Mouse (Mus musculus) induced T-regulatory cell, adult 2 months (primary cell): ENCODE measurements at regions not wholly inside any gene's neighbourhood (a gene's known extent, or its start where the extent isn't known, plus 50 kb on each side); places are given as distances from the start of the nearest gene placed in this dataset.

Experiments
- DNase-seq: peaks from one replicate; pipeline ENCODE4 v3.0.0-alpha.2; 2012; ENCODE audit warnings: low read depth

- no peak for DNase-seq
These were observed 2634.2 kb downstream of the 9330182O14Rik start for GRCm38 (mm10) chr15:42768396-42768795.

- DNase-seq = no peak
These were observed 2645.7 kb downstream of the 9330182O14Rik start for GRCm38 (mm10) chr15:42779903-42780302.

DNA sequence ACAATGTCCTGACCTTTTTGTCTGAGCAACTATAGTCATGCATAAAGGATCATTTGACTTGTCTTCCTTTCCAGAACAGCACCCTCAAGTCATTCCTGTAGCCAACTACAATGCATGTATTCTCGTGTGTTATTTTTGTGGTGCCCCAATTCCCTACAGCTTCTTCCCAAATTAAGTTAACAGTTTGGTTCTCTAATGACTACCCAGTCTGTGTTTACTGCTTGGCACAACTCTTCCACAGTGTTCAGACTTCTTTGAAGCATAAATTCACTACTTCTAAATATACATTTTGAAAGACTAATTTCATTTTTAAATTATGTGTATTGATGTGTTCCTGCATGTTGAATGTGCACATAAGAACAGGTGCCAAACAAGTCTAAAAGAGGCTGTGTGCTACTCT is 2667.1 kb downstream of the 9330182O14Rik start:
- no peak for DNase-seq

DNA sequence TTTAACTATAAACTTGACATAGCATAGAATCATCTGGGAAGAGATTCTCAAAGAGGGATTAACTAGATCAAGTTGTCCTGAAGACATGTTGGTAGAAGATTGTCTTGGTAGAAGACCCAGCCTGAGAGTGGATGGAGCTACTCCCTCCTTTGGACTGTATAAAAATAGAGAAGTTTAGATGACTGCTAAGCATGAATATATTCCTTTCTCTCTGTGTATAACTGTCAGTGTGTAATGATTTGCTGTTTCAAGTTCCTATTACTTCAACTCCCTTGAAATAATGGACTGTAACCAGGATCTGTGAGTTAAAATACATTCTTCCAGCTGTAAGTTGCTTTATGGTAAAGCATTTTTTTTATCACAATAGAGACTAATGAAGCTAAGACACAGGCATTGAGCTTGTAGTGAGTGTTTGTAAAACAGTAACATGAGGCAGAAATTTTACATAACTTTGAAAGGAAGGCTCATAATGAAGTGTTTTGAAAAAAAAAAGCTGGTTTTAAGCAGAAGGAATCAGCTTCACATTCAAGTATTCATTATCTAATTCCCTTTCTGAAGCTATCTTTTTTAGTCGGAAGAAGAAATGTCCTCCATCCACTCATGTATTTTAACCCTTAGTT is 2676.8 kb downstream of the 9330182O14Rik start:
- no peak for DNase-seq

DNA sequence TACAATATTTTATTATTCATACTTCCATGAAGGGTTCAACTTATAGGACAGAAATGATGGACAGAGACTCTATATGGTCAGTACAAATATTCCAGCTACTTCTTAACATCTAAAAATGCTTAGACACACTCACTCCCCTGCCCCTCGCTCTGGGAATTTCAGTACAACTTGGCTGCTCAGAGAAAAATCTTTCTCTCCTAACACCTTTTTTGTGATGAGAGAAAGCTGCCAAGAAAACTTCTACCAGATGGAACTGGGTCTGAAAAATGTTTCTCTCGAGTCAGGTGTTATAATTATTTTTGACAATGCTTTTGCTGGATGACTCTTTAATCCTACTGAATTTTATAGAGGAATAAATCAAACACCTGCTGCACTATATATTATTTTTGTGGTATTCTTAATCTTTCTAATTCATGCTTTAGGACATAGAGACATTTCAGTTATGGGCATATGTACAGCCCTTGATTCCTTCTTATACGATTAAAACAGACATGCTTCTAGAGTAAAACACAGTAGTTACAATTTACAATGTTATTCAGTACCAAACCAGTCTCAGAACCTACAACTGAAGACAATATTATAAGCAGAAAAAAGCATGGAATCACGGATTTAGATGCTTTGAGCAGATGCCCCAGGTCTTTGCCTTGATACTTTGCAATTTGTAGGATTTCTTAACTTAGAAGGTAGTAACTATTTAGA is 2681.0 kb downstream of the 9330182O14Rik start:
- no peak for DNase-seq

GRCm38 (mm10) chr15:42838839-42839238 is 2704.7 kb downstream of the 9330182O14Rik start:
- DNase-seq = no peak

- no peak for DNase-seq
These were observed 2715.8 kb downstream of the 9330182O14Rik start for GRCm38 (mm10) chr15:42850003-42850402.

- DNase-seq = no peak
These were observed 2738.3 kb downstream of the 9330182O14Rik start for GRCm38 (mm10) chr15:42872491-42872890.

DNA sequence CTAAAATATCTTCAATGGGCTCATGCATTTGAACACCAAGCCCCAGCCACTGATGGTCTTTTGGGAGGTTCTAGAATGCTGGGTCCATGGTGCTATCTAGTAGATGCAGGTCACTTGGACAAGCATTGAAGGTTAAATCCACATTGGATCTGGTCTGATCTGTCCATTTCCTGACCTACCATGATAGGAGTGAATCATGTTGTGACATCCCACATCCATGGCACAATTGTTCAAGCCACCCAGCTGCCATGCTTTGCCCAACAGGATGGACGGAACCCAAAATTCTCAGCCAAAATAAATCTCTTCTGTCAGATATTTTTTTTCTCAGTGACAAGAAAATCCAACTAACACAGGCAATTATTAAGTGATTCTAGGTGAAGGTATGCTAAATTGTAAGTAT is 2760.4 kb downstream of the 9330182O14Rik start:
- DNase-seq = no peak

DNA sequence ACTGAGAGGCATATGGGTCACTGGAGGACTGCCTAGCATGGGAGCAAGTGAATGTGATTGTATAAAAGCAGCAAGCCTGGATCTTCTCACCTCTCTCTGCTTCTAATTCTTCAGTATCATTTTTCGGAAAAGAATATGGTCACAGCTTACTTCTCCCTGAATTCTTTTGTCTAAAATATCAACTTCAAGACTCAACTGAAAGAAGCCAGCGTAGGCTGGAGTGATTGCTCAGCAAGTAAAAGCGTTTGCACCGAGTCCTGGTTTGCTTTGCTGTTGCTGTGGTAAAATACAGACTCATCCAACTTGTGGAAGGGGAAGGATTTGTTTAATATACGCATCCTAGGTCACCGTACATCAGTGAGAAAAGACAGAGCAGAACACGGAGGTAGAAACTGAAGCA is 2765.9 kb downstream of the 9330182O14Rik start:
- DNase-seq = no peak

- DNase-seq = no peak
These were observed 2767.6 kb downstream of the 9330182O14Rik start for GRCm38 (mm10) chr15:42901782-42902181.

- no peak for DNase-seq
These were observed 2777.2 kb downstream of the 9330182O14Rik start for GRCm38 (mm10) chr15:42911357-42911756.

- DNase-seq = no peak
These were observed 2778.7 kb downstream of the 9330182O14Rik start for GRCm38 (mm10) chr15:42912880-42913279.

DNA sequence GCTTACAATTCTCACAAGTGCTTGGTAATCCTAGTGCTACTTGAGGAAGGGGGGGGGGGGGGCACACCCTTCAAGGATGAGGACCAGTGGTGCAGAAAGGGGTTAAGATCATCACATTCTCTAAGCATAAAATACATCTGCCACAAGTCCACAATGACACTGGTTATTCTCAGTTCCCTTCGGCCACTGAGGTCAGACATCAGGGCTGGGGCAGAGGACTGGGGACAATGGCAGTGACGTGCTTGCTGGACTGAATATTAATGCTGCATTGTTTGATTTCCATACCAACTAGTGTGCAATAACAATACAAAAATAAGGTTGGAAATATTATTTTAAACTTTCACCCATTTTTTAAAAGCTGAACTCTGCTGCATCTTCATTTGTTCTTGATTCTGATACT is 2779.1 kb downstream of the 9330182O14Rik start:
- no peak for DNase-seq

- DNase-seq = peak; percentile 28
These were observed 2779.9 kb downstream of the 9330182O14Rik start for GRCm38 (mm10) chr15:42914099-42914498.

- no peak for DNase-seq
These were observed 2781.0 kb downstream of the 9330182O14Rik start for GRCm38 (mm10) chr15:42915195-42915594.

DNA sequence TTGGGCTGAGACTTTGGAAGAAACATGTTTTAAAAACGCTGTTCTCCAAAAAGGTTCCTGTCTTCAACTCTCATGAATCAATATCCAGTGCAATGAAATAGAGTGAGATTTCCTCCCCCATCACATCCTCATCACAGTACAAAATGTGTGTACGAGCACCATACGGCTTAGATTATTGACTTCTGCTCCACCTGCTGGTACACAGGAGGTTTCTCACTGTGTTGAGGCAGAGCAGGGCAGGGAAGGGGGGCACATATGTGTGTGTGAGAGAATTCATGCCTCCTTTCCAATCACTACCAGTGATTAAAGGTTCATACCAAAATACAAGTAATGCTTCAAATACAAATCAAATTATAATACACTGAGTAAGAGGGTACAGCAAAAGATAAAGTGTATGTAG is 2787.5 kb downstream of the 9330182O14Rik start:
- no peak for DNase-seq

- DNase-seq = no peak
These were observed 2794.2 kb downstream of the 9330182O14Rik start for GRCm38 (mm10) chr15:42928331-42928730.

DNA sequence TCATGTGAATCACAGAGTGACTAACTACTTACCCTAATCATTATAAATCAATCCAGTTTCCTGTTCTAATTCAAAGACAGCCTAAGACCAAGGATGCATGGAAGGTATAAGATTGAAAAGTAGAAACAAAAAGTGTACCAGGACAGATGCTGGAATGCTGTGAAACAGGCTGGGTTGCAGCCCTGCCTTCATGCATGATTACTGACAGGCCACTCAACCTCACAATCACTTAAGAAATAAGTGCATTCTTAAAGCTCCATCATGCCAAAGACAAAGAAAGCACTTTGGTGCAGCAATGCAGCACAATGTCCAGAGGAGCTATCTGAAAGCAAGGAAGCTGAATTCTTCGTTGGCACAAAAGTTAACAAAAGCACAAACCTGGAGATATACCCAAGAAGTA is 2810.4 kb downstream of the 9330182O14Rik start:
- no peak for DNase-seq

DNA sequence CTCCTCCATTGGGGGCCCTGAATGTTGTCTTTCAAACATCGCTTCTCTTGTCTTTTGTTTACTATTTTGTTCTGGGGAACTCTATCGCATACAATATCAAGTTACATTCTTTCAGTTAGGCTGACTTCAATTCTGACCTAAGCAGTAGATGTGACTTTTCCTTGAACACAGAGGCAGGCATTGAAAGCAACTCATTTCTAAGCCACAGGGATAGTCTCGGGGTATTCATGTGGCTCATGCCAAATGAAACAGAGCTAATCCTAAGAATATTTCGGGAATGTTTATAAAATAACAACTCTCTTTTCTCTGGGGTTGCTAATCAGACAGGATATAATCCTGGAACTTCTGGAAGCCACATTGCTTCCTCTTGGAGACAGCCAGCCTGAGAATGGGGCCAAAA is 2821.0 kb downstream of the 9330182O14Rik start:
- no peak for DNase-seq

- DNase-seq = peak; percentile 65
These were observed 2828.7 kb downstream of the 9330182O14Rik start for GRCm38 (mm10) chr15:42962747-42963338.

DNA sequence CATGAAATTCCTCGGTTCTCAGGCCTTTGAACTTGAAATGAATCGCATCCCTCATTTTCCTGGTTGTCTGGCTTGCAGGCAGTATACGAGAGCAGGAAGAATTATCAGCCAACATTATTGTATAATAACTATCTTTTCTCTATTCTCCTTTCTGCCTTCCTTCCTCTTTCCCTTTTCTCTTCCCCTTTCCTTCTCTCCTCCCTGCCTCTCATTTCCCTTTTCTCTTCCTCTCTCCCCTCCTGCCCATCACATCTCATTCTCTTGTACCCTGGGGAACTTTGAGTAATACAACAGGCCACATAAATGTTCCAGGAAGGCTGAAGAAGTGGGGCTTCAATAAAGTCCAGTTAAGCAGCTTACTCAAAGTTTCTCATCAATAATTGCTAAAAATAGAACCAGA is 2831.1 kb downstream of the 9330182O14Rik start:
- DNase-seq = no peak
